Comparison of ENCODE assay signal across 12 mouse cellular contexts in the genomic region with DNA sequence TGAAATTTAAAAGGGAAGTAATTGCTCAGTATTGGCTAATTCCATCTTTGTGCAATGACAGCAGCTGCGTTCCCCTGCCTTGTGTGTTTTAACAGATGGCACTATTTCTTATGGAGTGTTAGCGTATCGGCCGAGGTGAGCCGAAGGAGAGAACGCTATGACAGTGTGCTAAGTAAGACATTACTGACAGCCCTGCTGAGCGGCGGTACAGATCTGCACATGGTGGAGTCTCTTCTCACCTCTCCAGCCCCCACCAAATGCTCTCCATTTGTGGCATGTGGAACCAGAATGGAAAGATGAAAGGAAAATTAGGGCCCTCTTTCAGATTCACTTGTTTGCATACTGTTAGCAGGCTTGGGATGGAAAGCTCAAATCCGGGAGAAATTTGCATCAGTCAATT.
DNase-seq lines count a peak whose midpoint lies in the region; ATAC-seq and TF ChIP-seq lines count a peak whose summit lies in the region.
"Had no signal": no experiment of that assay in that cellular context is flagged by ENCODE, and none has a peak within 500 bp of the region (broad histone marks: within the 10 kb centered on the region; RNA-seq: fewer than 3 reads in every experiment).

No protein-coding gene starts in this region.

- no peaks in the 10 kb centered on the region for H3K36me3 ChIP-seq in midbrain, postnatal 0 days (ENCODE audit: insufficient read depth, low read length)
- no peaks in the 10 kb centered on the region for H3K36me3 ChIP-seq in midbrain, embryonic 11.5 days (ENCODE audit: control insufficient read depth, insufficient read depth, low read length)
- no peaks in the 10 kb centered on the region for H3K36me3 ChIP-seq in kidney, embryonic 15.5 days
- H3K36me3 ChIP-seq in embryonic facial prominence, embryonic 10.5 days (replicated peaks), result no peaks in the 10 kb centered on the region

- no peak for TF ChIP-seq CTCF in midbrain, postnatal 0 days (IDR thresholded peaks at IDR 0.05)
- TF ChIP-seq CTCF in layer of hippocampus, adult 2 months (conservative IDR thresholded peaks at IDR 0.05), result no peak

- no peak for ATAC-seq in midbrain, postnatal 0 days (ENCODE audit: low FRiP score)
- ATAC-seq in midbrain, embryonic 11.5 days (ENCODE audit: low FRiP score), result no peak
- ATAC-seq in kidney, embryonic 15.5 days (replicated peaks; ENCODE audit: low FRiP score), result no peak
- ATAC-seq: midbrain, embryonic 16.5 days had no signal

- WGBS in midbrain, postnatal 0 days, result 69% methylated on average over 9 of the region's 9 CpGs
- 85% methylated on average over 9 of the region's 9 CpGs for WGBS in midbrain, embryonic 11.5 days
- 86% methylated on average over 9 of the region's 9 CpGs for WGBS in kidney, embryonic 15.5 days
- 90% methylated on average over 9 of the region's 9 CpGs for WGBS in embryonic facial prominence, embryonic 10.5 days

- H3K9ac ChIP-seq in midbrain, postnatal 0 days (replicated peaks; ENCODE audit: low read length, poor library complexity, severe bottlenecking), result no peak overlapping the region
- H3K9ac ChIP-seq in midbrain, embryonic 11.5 days (ENCODE audit: low read length), result no peak overlapping the region
- H3K9ac ChIP-seq in kidney, embryonic 15.5 days, result no peak overlapping the region
- H3K9ac ChIP-seq: lung, embryonic 14.5 days had no signal

- intact Hi-C loops in left cerebral cortex, postnatal 4 days (cut with DNase I), result no loop called here

- peak; percentile 39 for DNase-seq in midbrain, postnatal 0 days (ENCODE audit: low spot score)
- no peak for DNase-seq in midbrain, embryonic 11.5 days (ENCODE audit: low spot score, missing footprints)
- DNase-seq in layer of hippocampus, adult 2 months (ENCODE audit: low spot score in 2 of 2), result peak; percentile 52 to 62
- peak; percentile 27 for DNase-seq in left cerebral cortex, postnatal 4 days
- DNase-seq in thymus, postnatal 14 days, result no peak
- no peak for DNase-seq in embryonic facial prominence, embryonic 10.5 days (ENCODE audit: low spot score)
- DNase-seq: heart, adult 11 months; heart, postnatal 36 days; kidney, adult 18-20 months; lung, embryonic 14.5 days had no signal

- H3K4me2 ChIP-seq in midbrain, postnatal 0 days (ENCODE audit: low read depth, low read length, poor library complexity, severe bottlenecking), result no peak overlapping the region
- no peak overlapping the region for H3K4me2 ChIP-seq in midbrain, embryonic 11.5 days
- no peak overlapping the region for H3K4me2 ChIP-seq in kidney, embryonic 15.5 days
- H3K4me2 ChIP-seq: lung, embryonic 14.5 days had no signal

- H3K27me3 ChIP-seq in midbrain, postnatal 0 days (ENCODE audit: insufficient read depth, low read length), result no peaks in the 10 kb centered on the region
- no peaks in the 10 kb centered on the region for H3K27me3 ChIP-seq in midbrain, embryonic 11.5 days (ENCODE audit: control insufficient read depth, insufficient read depth, low read length)
- no peaks in the 10 kb centered on the region for H3K27me3 ChIP-seq in kidney, embryonic 15.5 days
- no peaks in the 10 kb centered on the region for H3K27me3 ChIP-seq in embryonic facial prominence, embryonic 10.5 days (replicated peaks; ENCODE audit: low read depth, poor library complexity, severe bottlenecking)

- H3K4me3 ChIP-seq in midbrain, postnatal 0 days (ENCODE audit: low read depth, low read length), result no peak overlapping the region
- no peak overlapping the region for H3K4me3 ChIP-seq in midbrain, embryonic 11.5 days (ENCODE audit: low read depth, low read length)
- no peak overlapping the region for H3K4me3 ChIP-seq in layer of hippocampus, adult 2 months
- H3K4me3 ChIP-seq in kidney, embryonic 15.5 days (replicated peaks), result no peak overlapping the region
- no peak overlapping the region for H3K4me3 ChIP-seq in embryonic facial prominence, embryonic 10.5 days

- no peaks in the 10 kb centered on the region for H3K9me3 ChIP-seq in midbrain, postnatal 0 days (ENCODE audit: low read length)
- no peaks in the 10 kb centered on the region for H3K9me3 ChIP-seq in midbrain, embryonic 11.5 days (ENCODE audit: control insufficient read depth, low read length)
- no peaks in the 10 kb centered on the region for H3K9me3 ChIP-seq in kidney, embryonic 15.5 days (replicated peaks)
- no peaks in the 10 kb centered on the region for H3K9me3 ChIP-seq in embryonic facial prominence, embryonic 10.5 days

- H3K27ac ChIP-seq in midbrain, postnatal 0 days (ENCODE audit: low read depth, low read length), result no peak overlapping the region
- no peak overlapping the region for H3K27ac ChIP-seq in midbrain, embryonic 11.5 days (ENCODE audit: low read depth, low read length)
- H3K27ac ChIP-seq in layer of hippocampus, adult 2 months, result peak overlapping the region; percentile 67
- H3K27ac ChIP-seq in kidney, embryonic 15.5 days, result no peak overlapping the region
- no peak overlapping the region for H3K27ac ChIP-seq in embryonic facial prominence, embryonic 10.5 days (replicated peaks)

- no peaks in the 10 kb centered on the region for H3K4me1 ChIP-seq in midbrain, postnatal 0 days (ENCODE audit: insufficient read depth, low read length)
- no peaks in the 10 kb centered on the region for H3K4me1 ChIP-seq in midbrain, embryonic 11.5 days (ENCODE audit: control insufficient read depth, insufficient read depth, low read length)
- no peaks in the 10 kb centered on the region for H3K4me1 ChIP-seq in kidney, embryonic 15.5 days
- no peaks in the 10 kb centered on the region for H3K4me1 ChIP-seq in embryonic facial prominence, embryonic 10.5 days

Comparison
In these comparisons a context has a peak if more than half of its experiments do, and no peak if none do; other contexts are left out.
1. DNase-seq: peak in midbrain, postnatal 0 days (single experiment), layer of hippocampus, adult 2 months (2 of 2) and left cerebral cortex, postnatal 4 days (single experiment); none in midbrain, embryonic 11.5 days (single experiment), thymus, postnatal 14 days (single experiment) and embryonic facial prominence, embryonic 10.5 days (single experiment).